In genomic region chr6:28423313-28423712, GRCm38 (mm10) we compare ENCODE assay signal across 8 mouse cellular contexts. TPM values are rescaled to one million over a fixed set of nuclear protein-coding genes. Genes with fewer than 3 reads are reported as not detected.
DNase-seq lines count a peak whose midpoint lies in the region; ATAC-seq and TF ChIP-seq lines count a peak whose summit lies in the region.

TSS of gene Arf5 (plus strand) at chr6:28423560.

- peak; percentile 40 for DNase-seq in WW6 (ENCODE audit: low read depth, low spot score)
- DNase-seq in cerebellum, postnatal 4 days (ENCODE audit: low spot score in 2 of 2), result peak; percentile 88 to 95
- peak; percentile 98 for DNase-seq in gastrocnemius, adult 2 months
- DNase-seq in hindbrain, postnatal 0 days (ENCODE audit: low spot score), result peak; percentile 95
- DNase-seq in left cerebral cortex, adult 2 months (ENCODE audit: extremely low spot score in 1 of 2, low spot score in 2 of 2), result peak; percentile 95
- DNase-seq in right cerebral cortex, adult 2 months (ENCODE audit: low spot score in 2 of 2), result peak; percentile 90 to 91
- DNase-seq in urinary bladder, postnatal 14 days (ENCODE audit: low spot score), result peak; percentile 96

- peak within 1 kb of the TSS; percentile 96 for H3K4me3 ChIP-seq in gastrocnemius, adult 2 months
- H3K4me3 ChIP-seq in hindbrain, postnatal 0 days (ENCODE audit: low read length), result peak within 1 kb of the TSS; percentile 98
- peak within 1 kb of the TSS; percentile 73 for H3K4me3 ChIP-seq in left cerebral cortex, adult 2 months

- H3K27me3 ChIP-seq in hindbrain, postnatal 0 days (ENCODE audit: insufficient read depth, low read length), result no peaks in the 10 kb centered on the region

- TF ChIP-seq CTCF in gastrocnemius, adult 2 months (IDR thresholded peaks at IDR 0.05), result no peak
- TF ChIP-seq CTCF in hindbrain, postnatal 0 days (IDR thresholded peaks at IDR 0.05; ENCODE audit: low read depth), result no peak
- no peak for TF ChIP-seq CTCF in left cerebral cortex, adult 2 months (IDR thresholded peaks at IDR 0.05)

- H3K9me3 ChIP-seq in hindbrain, postnatal 0 days (ENCODE audit: low read length), result no peaks in the 10 kb centered on the region

- H3K9ac ChIP-seq in hindbrain, postnatal 0 days (replicated peaks; ENCODE audit: low read length), result peak within 1 kb of the TSS; percentile 98

- peaks cover 30% of the 10 kb centered on the region for H3K4me1 ChIP-seq in hindbrain, postnatal 0 days (ENCODE audit: insufficient read depth, low read length)

- H3K27ac ChIP-seq in gastrocnemius, adult 2 months, result peak within 1 kb of the TSS; percentile 97
- peak within 1 kb of the TSS; percentile 85 for H3K27ac ChIP-seq in hindbrain, postnatal 0 days
- H3K27ac ChIP-seq in left cerebral cortex, adult 2 months, result peak within 1 kb of the TSS; percentile 97

- intact Hi-C loops in gastrocnemius, adult 2 months (cut with DNase I), result loop anchor here (1.0 to 5.0 kb wide), 3 partner anchors 39 to 161 kb away; no protein-coding TSS in a partner anchor
- intact Hi-C loops in left cerebral cortex, adult 2 months (cut with DNase I), result loop anchor here (5.0 kb wide), 3 partner anchors 161 to 599 kb away; partner anchors contain the start of gene Lrrc4

- H3K36me3 ChIP-seq in hindbrain, postnatal 0 days (ENCODE audit: insufficient read depth, low read length), result peaks cover 20% of the 10 kb centered on the region

- H3K4me2 ChIP-seq in hindbrain, postnatal 0 days (ENCODE audit: low read depth, low read length), result peak within 1 kb of the TSS; percentile 72

- peak; percentile 78 for ATAC-seq in hindbrain, postnatal 0 days
- ATAC-seq in megakaryocyte, adult 5-6 weeks (ENCODE audit: poor library complexity, severe bottlenecking), result peak; percentile 53

- under 1% methylated on average over 23 of the region's 42 CpGs for WGBS in hindbrain, postnatal 0 days

RNA-seq across cellular contexts. Expression of gene Arf5, which starts in this region (rescaled TPM):
- total RNA-seq in gastrocnemius, adult 2 months (2021), result 10 to 100 TPM; 75.7 to 82.4 TPM
- 397 and 402 TPM in 2 replicates for total RNA-seq in hindbrain, postnatal 0 days (2014; rRNA removed)
- 458 and 482 TPM in 2 replicates for polyA plus RNA-seq in hindbrain, postnatal 0 days (2015; fragmentation: Nextera tagmentation; extraction: Ambion mirVana)
- 100 to 1,000 TPM; 263 TPM for total RNA-seq in left cerebral cortex, adult 2 months (2021)
- 68.1 and 109 TPM in 2 replicates for total RNA-seq in megakaryocyte, adult 5-6 weeks (2015)
- total RNA-seq in megakaryocyte, adult 5-6 weeks (2017), result 48.1 and 70.7 TPM in 2 replicates

Comparison
In these comparisons a context has a peak if more than half of its experiments do, and no peak if none do; other contexts are left out.
1. Peak in every context shown above with its lines: DNase-seq, ATAC-seq, H3K4me3 ChIP-seq and H3K27ac ChIP-seq.
2. DNase-seq: peak in every context shown above with its lines; median percentile 98 in gastrocnemius, adult 2 months; 96 in urinary bladder, postnatal 14 days; 95 in hindbrain, postnatal 0 days; 95 in left cerebral cortex, adult 2 months; 92 in cerebellum, postnatal 4 days; 90 in right cerebral cortex, adult 2 months; 40 in WW6.